Mouse (Mus musculus) kidney, adult 11 months (tissue): ENCODE data around the gene Rubcnl.

Source experiments
- DNase-seq: peaks from one replicate; pipeline ENCODE4 v3.0.0; 2022

Gene Rubcnl

GRCm38 (mm10) chr14:75017877-75018825 lies 2.3 kb downstream of the Rubcnl start:
- no peak for DNase-seq

GRCm38 (mm10) chr14:75018829-75019228 lies 3.0 kb downstream of the Rubcnl start:
- no peak for DNase-seq

GRCm38 (mm10) chr14:75020581-75021253 lies 4.9 kb downstream of the Rubcnl start:
- no peak for DNase-seq

GRCm38 (mm10) chr14:75022522-75022921 lies 6.7 kb downstream of the Rubcnl start:
- no peak for DNase-seq

GRCm38 (mm10) chr14:75024793-75025710 lies 9.2 kb downstream of the Rubcnl start:
- DNase-seq: no peak

GRCm38 (mm10) chr14:75030764-75031163 lies 14.9 kb downstream of the Rubcnl start:
- DNase-seq: no peak

GRCm38 (mm10) chr14:75031999-75032575 lies 16.3 kb downstream of the Rubcnl start:
- DNase-seq: no peak

- no peak for DNase-seq
Observed at GRCm38 (mm10) chr14:75032742-75033141, 16.9 kb downstream of the Rubcnl start.

- DNase-seq: no peak
Observed at GRCm38 (mm10) chr14:75034240-75034639, 18.4 kb downstream of the Rubcnl start.

GRCm38 (mm10) chr14:75035431-75035830 lies 19.6 kb downstream of the Rubcnl start:
- no peak for DNase-seq

GRCm38 (mm10) chr14:75045184-75045583 lies 29.4 kb downstream of the Rubcnl start:
- DNase-seq: no peak

- DNase-seq: no peak
Observed at GRCm38 (mm10) chr14:75052451-75052850, 36.6 kb downstream of the Rubcnl start.

- no peak for DNase-seq
Observed at GRCm38 (mm10) chr14:75054455-75055343, 38.9 kb downstream of the Rubcnl start.

- DNase-seq: no peak
Observed at GRCm38 (mm10) chr14:75056861-75057431, 41.1 kb downstream of the Rubcnl start.

GRCm38 (mm10) chr14:75060562-75060961 lies 44.7 kb downstream of the Rubcnl start:
- no peak for DNase-seq

- no peak for DNase-seq
Observed at GRCm38 (mm10) chr14:75063936-75064335, 48.1 kb downstream of the Rubcnl start.

GRCm38 (mm10) chr14:75064520-75064919 lies 48.7 kb downstream of the Rubcnl start:
- DNase-seq: no peak

GRCm38 (mm10) chr14:75065211-75065610 lies 49.4 kb downstream of the Rubcnl start:
- DNase-seq: no peak

- DNase-seq: no peak
Observed at GRCm38 (mm10) chr14:75068430-75069112, 52.7 kb downstream of the Rubcnl start.

- no peak for DNase-seq
Observed at GRCm38 (mm10) chr14:75069356-75069979, 53.6 kb downstream of the Rubcnl start.
